Mouse (Mus musculus) limb, embryonic 15.5 days (tissue): ENCODE data around the gene Coq2. TPM values are rescaled to one million over a fixed set of nuclear protein-coding genes. Genes with fewer than 3 reads are reported as not detected.
A peak's percentile ranks its signal among the peaks of the same experiment; 100 is the strongest.

Source experiments
- ATAC-seq: fragments of 200-750 bp; cut with Nextera tagmentation; 2 replicates; pipeline ENCODE4 v1.8.0; 2017; ENCODE audit warnings: low read depth, moderate TSS enrichment; ENCODE audit not compliant: insufficient number of reproducible peaks, low FRiP score, low TSS enrichment
- H3K27ac ChIP-seq: fragments of 300-500 bp; sonication (generic); 2 replicates; pipeline ENCODE4 v1.5.1; 2015; ENCODE audit warnings: moderate library complexity, mild to moderate bottlenecking, inconsistent platforms
- H3K27me3 ChIP-seq: fragments of 300-500 bp; sonication (generic); 2 replicates; pipeline ENCODE4 v1.6.1; 2015; ENCODE audit warnings: inconsistent platforms
- H3K36me3 ChIP-seq: fragments of 300-500 bp; sonication (generic); 2 replicates; pipeline ENCODE4 v1.6.1; 2015; ENCODE audit warnings: inconsistent platforms
- H3K4me1 ChIP-seq: fragments of 300-500 bp; sonication (generic); 2 replicates; pipeline ENCODE4 v1.6.1; 2015; ENCODE audit warnings: inconsistent platforms
- H3K4me2 ChIP-seq: fragments of 300-500 bp; sonication (generic); 2 replicates; pipeline ENCODE4 v1.6.1; 2015; ENCODE audit warnings: mild to moderate bottlenecking, inconsistent platforms
- H3K4me3 ChIP-seq: fragments of 300-500 bp; sonication (generic); 2 replicates; pipeline ENCODE4 v1.5.1; 2015; ENCODE audit warnings: mild to moderate bottlenecking, inconsistent platforms
- H3K9ac ChIP-seq: fragments of 300-500 bp; sonication (generic); 2 replicates; pipeline ENCODE4 v1.6.1; 2015; ENCODE audit warnings: inconsistent platforms
- H3K9me3 ChIP-seq: fragments of 300-500 bp; sonication (generic); 2 replicates; pipeline ENCODE4 v1.6.1; 2016; ENCODE audit warnings: inconsistent platforms
- WGBS: fragments of 180-500 bp; shearing (Covaris S2); methylation state at CpG from one replicate; pipeline ENCODE4 v1.1.7; 2015; 5-methylcytosine and 5-hydroxymethylcytosine counted together
- polyA plus RNA-seq: library from polyadenylated mRNA; unstranded; fragments of >200 nt; fragmentation: Nextera tagmentation; extraction: Ambion mirVana; gene quantifications from 2 replicates; pipeline ENCODE4 v1.2.1, GENCODE M21; 2015

The Coq2 gene
- 40.7 and 48.0 TPM in 2 replicates for polyA plus RNA-seq

DNA sequence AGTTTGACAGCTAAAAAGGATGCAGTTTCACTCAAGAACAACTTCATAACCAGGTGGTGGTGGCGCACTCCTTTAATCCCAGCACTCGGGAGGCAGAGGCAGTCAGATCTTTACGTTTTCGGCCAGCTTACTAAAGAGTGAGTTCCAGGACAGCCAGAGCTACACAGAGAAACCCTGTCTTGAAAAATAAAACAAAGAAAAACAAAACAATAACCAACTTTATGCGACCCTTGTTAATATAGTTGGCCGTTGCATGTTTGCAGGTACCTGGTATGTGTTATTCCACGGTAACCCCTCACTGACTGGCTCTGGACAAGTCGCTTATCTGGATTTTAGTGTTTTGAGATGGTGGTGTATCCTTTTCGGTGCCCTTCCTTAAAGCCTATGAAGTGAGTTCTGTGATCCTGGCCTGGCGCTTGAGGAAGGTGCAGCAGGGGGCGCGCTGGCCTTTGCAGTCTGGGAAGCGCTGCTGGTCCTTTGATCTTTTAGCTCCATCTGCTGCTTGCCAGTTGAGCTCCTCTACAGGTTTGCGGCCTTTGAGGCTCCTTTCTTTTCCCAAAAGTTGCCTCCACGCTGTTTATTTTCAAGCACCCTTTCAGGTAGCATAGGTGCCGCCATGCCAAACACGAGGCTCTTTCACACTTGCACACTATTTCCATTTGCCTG, at the start of gene Coq2:
Coq2 (minus strand) TSS at position 430 of the 666 bp plus-strand sequence.
- Histone ChIP-seq H3K36me3 (peaks cover 10% of the 10 kb centered on the region), H3K4me3 (peak within 1 kb of the TSS; percentile 75), H3K9ac (peak within 1 kb of the TSS; percentile 85), H3K27me3 (no peaks in the 10 kb centered on the region), H3K4me2 (peak within 1 kb of the TSS; percentile 68), H3K9me3 (no peaks in the 10 kb centered on the region), H3K4me1 (peaks cover 10% of the 10 kb centered on the region; the same call in 1 of the 2 replicates), H3K27ac (peak within 1 kb of the TSS; percentile 69)
- WGBS = 7% methylated on average over 17 of the region's 17 CpGs
- ATAC-seq = no peak

DNA sequence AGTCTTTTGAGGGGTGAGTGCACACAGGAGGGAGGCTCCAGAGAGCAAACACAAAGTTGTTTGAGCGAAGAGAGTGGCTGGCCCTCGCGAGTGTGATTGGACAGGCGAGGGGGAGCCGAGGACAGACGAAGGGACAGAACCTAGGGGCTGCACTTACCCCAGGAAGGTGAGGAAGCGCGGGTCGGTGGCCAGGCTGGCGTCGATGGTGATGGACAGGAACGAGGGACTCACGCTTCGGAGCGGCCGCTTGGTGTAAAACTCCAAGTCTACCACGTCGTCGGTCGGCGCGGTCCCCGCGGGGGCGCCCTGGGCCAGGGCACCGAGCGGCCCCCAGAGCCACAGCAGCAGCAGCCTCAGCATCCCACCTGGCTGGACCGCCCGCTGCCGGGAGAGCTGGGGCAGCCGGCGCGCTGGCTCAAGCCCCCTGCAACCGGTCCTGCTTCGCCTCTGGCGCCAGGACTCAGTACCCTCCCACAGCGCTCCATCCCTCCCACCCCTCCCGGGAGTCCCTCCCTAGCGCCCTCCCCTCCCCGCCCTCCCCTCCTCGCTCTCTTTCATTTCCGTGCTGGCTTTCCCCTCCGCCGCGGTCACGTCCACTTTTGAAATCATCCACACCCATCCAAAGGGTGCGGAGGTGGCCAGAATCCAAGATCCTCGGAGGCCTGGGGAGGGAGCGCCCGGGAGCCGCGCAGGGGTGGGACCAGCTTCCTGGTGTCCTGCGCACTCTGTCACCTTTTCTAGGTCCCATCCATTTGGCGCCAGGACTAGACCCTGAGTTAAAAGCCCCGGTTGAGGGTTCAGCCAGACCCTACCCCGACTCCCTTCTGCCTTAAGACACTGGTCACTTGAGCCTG, 44.5 kb upstream of the Coq2 start, which contains the start of gene Hpse:
Hpse (minus strand) TSS at position 482 of the 854 bp plus-strand sequence.
- Histone ChIP-seq H3K27me3 (peaks cover 17% of the 10 kb centered on the region), H3K4me2 (peak within 1 kb of the TSS; percentile 97), H3K27ac (no peak within 1 kb of the TSS), H3K36me3 (no peaks in the 10 kb centered on the region), H3K9ac (peak within 1 kb of the TSS; percentile 42; the same call in 1 of the 2 replicates), H3K4me3 (peak within 1 kb of the TSS; percentile 53), H3K9me3 (no peaks in the 10 kb centered on the region), H3K4me1 (peaks cover 5% of the 10 kb centered on the region; the same call in 1 of the 2 replicates)
- peak; percentile 61 for ATAC-seq
- WGBS = under 1% methylated on average over 51 of the region's 56 CpGs

DNA sequence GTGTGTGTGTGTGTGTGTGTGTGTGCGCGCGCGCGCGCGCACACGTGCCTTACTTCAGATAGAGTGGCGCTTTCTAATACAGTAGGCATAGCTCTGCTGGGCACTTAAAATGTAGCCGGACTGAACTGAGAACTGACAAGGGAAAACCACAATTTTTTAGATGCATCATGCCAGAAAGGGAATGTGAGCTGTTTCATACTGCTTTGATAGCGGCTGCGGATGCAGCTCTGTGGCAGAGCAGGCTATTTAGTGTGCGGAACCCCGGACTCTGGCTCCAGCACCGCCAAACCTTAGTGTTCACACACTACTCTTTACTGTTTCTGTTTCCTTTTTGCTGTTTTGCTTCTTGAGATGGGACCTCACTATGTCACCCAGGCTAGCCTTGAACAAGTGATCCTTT, 41.8 kb upstream of the Coq2 start:
- H3K27ac ChIP-seq = no peak overlapping the region
- no peak overlapping the region for H3K4me3 ChIP-seq
- no peak for ATAC-seq
- no peak overlapping the region for H3K4me2 ChIP-seq
- peaks cover 8% of the 10 kb centered on the region for H3K4me1 ChIP-seq
- H3K27me3 ChIP-seq = peaks cover 17% of the 10 kb centered on the region
- H3K36me3 ChIP-seq = no peaks in the 10 kb centered on the region
- H3K9me3 ChIP-seq = no peaks in the 10 kb centered on the region
- WGBS = 91% methylated on average over 15 of the region's 15 CpGs
- no peak overlapping the region for H3K9ac ChIP-seq

- peaks cover 7% of the 10 kb centered on the region; the same call in 1 of the 2 replicates for H3K4me1 ChIP-seq
- no peak overlapping the region for H3K9ac ChIP-seq
- no peaks in the 10 kb centered on the region for H3K27me3 ChIP-seq
- H3K36me3 ChIP-seq = no peaks in the 10 kb centered on the region
- H3K4me2 ChIP-seq = no peak overlapping the region
- no peak for ATAC-seq
- no peaks in the 10 kb centered on the region for H3K9me3 ChIP-seq
- 86% methylated on average over 6 of the region's 6 CpGs for WGBS
- no peak overlapping the region for H3K27ac ChIP-seq
- no peak overlapping the region for H3K4me3 ChIP-seq
These were observed 36.3 kb upstream of the Coq2 start for GRCm38 (mm10) chr5:100711219-100711618.

DNA sequence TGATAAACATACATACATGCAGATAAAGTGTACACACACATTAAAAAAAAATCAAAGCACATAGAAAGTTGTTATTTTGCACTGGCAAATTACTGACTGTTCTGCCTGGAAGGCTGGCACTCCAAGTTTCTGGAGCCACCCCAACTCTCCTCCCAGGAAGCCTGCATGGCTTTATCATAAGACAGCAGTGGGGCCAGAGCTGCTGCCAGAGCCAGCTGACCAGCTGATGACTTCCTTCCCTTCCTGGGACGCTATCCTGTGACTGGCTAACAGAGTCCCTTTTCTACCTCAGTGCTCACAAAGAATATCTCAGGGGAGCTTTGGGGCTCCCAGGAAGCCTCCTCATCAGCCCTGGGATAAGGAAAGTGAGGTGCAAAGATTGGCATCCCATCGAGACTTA, 35.1 kb upstream of the Coq2 start:
- 8% methylated on average over 2 of the region's 2 CpGs for WGBS
- ATAC-seq = no peak
- Histone ChIP-seq H3K27me3 (no peaks in the 10 kb centered on the region), H3K9ac (no peak overlapping the region), H3K4me1 (peaks cover 7% of the 10 kb centered on the region; the same call in 1 of the 2 replicates), H3K9me3 (no peaks in the 10 kb centered on the region), H3K27ac (no peak overlapping the region), H3K36me3 (no peaks in the 10 kb centered on the region), H3K4me2 (no peak overlapping the region), H3K4me3 (no peak overlapping the region)

- Histone ChIP-seq H3K4me3 (no peak overlapping the region), H3K4me2 (no peak overlapping the region), H3K4me1 (peaks cover 7% of the 10 kb centered on the region; the same call in 1 of the 2 replicates), H3K9me3 (no peaks in the 10 kb centered on the region), H3K27ac (no peak overlapping the region), H3K27me3 (no peaks in the 10 kb centered on the region), H3K9ac (no peak overlapping the region), H3K36me3 (no peaks in the 10 kb centered on the region)
- no peak for ATAC-seq
- 91% methylated on average over 6 of the region's 6 CpGs for WGBS
These were observed 34.1 kb upstream of the Coq2 start for GRCm38 (mm10) chr5:100709035-100709434.

- Histone ChIP-seq H3K9me3 (no peaks in the 10 kb centered on the region), H3K9ac (no peak overlapping the region), H3K4me1 (peaks cover 4% of the 10 kb centered on the region; the same call in 1 of the 2 replicates), H3K27ac (no peak overlapping the region), H3K4me3 (no peak overlapping the region), H3K4me2 (no peak overlapping the region), H3K27me3 (no peaks in the 10 kb centered on the region), H3K36me3 (no peaks in the 10 kb centered on the region)
- 85% methylated on average over 8 of the region's 8 CpGs for WGBS
- ATAC-seq = no peak
These were observed 31.7 kb upstream of the Coq2 start for GRCm38 (mm10) chr5:100706675-100707074.

GRCm38 (mm10) chr5:100704272-100704671, 29.3 kb upstream of the Coq2 start:
- Histone ChIP-seq H3K9ac (no peak overlapping the region), H3K27me3 (no peaks in the 10 kb centered on the region), H3K4me1 (no peaks in the 10 kb centered on the region), H3K27ac (no peak overlapping the region), H3K4me3 (no peak overlapping the region), H3K36me3 (no peaks in the 10 kb centered on the region), H3K4me2 (no peak overlapping the region), H3K9me3 (no peaks in the 10 kb centered on the region)
- 90% methylated on average over 2 of the region's 2 CpGs for WGBS
- ATAC-seq = no peak

- Histone ChIP-seq H3K36me3 (no peaks in the 10 kb centered on the region), H3K9ac (no peak overlapping the region), H3K4me2 (no peak overlapping the region), H3K27me3 (no peaks in the 10 kb centered on the region), H3K4me1 (no peaks in the 10 kb centered on the region), H3K9me3 (no peaks in the 10 kb centered on the region), H3K27ac (no peak overlapping the region), H3K4me3 (no peak overlapping the region)
- ATAC-seq = no peak
- WGBS = 89% methylated on average over 3 of the region's 3 CpGs
These were observed 27.4 kb upstream of the Coq2 start for GRCm38 (mm10) chr5:100702325-100702724.

GRCm38 (mm10) chr5:100700861-100701620, 26.1 kb upstream of the Coq2 start:
- no peaks in the 10 kb centered on the region for H3K4me1 ChIP-seq
- no peak overlapping the region for H3K9ac ChIP-seq
- ATAC-seq = no peak
- no peaks in the 10 kb centered on the region for H3K9me3 ChIP-seq
- no peak overlapping the region for H3K27ac ChIP-seq
- no peak overlapping the region for H3K4me3 ChIP-seq
- H3K27me3 ChIP-seq = no peaks in the 10 kb centered on the region
- WGBS = 80% methylated on average over 13 of the region's 13 CpGs
- no peaks in the 10 kb centered on the region for H3K36me3 ChIP-seq
- H3K4me2 ChIP-seq = no peak overlapping the region

GRCm38 (mm10) chr5:100697886-100698285, 22.9 kb upstream of the Coq2 start:
- no peak for ATAC-seq
- 81% methylated on average over 2 of the region's 2 CpGs for WGBS
- Histone ChIP-seq H3K27ac (no peak overlapping the region), H3K4me3 (no peak overlapping the region), H3K27me3 (no peaks in the 10 kb centered on the region), H3K9ac (no peak overlapping the region), H3K9me3 (no peaks in the 10 kb centered on the region), H3K4me2 (no peak overlapping the region), H3K4me1 (no peaks in the 10 kb centered on the region), H3K36me3 (no peaks in the 10 kb centered on the region)
